Mouse (Mus musculus): ENCODE data around the gene Cadps2.

DNA sequence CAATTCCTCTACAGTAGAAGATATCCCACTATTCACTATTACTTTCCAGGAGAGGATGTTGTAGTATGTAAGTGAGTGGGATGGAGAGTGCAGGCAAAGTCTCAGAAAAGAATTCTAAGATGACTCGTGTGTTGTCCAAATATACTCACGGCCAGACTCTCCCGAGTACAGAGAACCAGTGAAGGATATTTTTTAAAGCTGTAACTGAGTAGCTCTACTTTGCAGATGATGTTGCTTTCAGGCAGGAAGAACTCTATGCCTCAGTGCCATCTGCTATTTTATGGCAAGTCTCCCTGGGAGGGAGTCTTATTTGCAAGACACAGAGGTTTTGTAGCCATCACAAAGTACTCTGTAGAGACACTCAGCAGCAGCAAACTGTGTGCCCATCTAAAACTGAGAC is 131.7 kb downstream of the Cadps2 start:
- TF ChIP-seq POLR2A (IDR thresholded peaks at IDR 0.05; ENCODE audit: insufficient read depth, low read length) (no peak), CTCF (IDR thresholded peaks at IDR 0.05; ENCODE audit: low read depth, low read length) (no peak), EP300 (IDR thresholded peaks at IDR 0.05; ENCODE audit: insufficient read depth, low read depth, low read length) (no peak)
